Mouse (Mus musculus): ENCODE results near the gene Rhot2. TPM values are rescaled to one million over a fixed set of nuclear protein-coding genes. Genes with fewer than 3 reads are reported as not detected.

Rhot2 gene
- polyA plus RNA-seq, 1 experiment from 2014 or later = 20.6 TPM

- peak overlapping the region; percentile 95 for H3K4me2 ChIP-seq
- WGBS = 78% methylated on average over 14 of the region's 14 CpGs
- peak overlapping the region; percentile 82 for H3K4me3 ChIP-seq
- no peaks in the 10 kb centered on the region for H3K9me3 ChIP-seq
- no peaks in the 10 kb centered on the region for H3K27me3 ChIP-seq
- no peak overlapping the region for H3K9ac ChIP-seq
- peaks cover 40% of the 10 kb centered on the region for H3K36me3 ChIP-seq
- ATAC-seq (ENCODE audit: borderline replicate concordance, extremely low read depth, low FRiP score, low TSS enrichment) = no peak
- no peak overlapping the region for H3K27ac ChIP-seq
- H3K4me1 ChIP-seq = peaks cover 59% of the 10 kb centered on the region
These were observed 13.7 kb downstream of the Rhot2 start for GRCm38 (mm10) chr17:25830806-25831431.

GRCm38 (mm10) chr17:25830200-25830753 lies 14.4 kb downstream of the Rhot2 start:
- H3K4me1 ChIP-seq = peaks cover 57% of the 10 kb centered on the region
- no peaks in the 10 kb centered on the region for H3K9me3 ChIP-seq
- no peaks in the 10 kb centered on the region for H3K27me3 ChIP-seq
- no peak for ATAC-seq (ENCODE audit: borderline replicate concordance, extremely low read depth, low FRiP score, low TSS enrichment)
- no peak overlapping the region for H3K9ac ChIP-seq
- no peak overlapping the region for H3K27ac ChIP-seq
- 72% methylated on average over 4 of the region's 4 CpGs for WGBS
- H3K36me3 ChIP-seq = peaks cover 40% of the 10 kb centered on the region
- peak overlapping the region; percentile 73 for H3K4me2 ChIP-seq
- H3K4me3 ChIP-seq = peak overlapping the region; percentile 54; the same call in 1 of the 2 replicates

- Histone ChIP-seq H3K9ac (peak overlapping the region; percentile 61), H3K27me3 (no peaks in the 10 kb centered on the region), H3K9me3 (no peaks in the 10 kb centered on the region), H3K27ac (peak overlapping the region; percentile 87), H3K4me3 (peak overlapping the region; percentile 54), H3K36me3 (peaks cover 40% of the 10 kb centered on the region), H3K4me1 (peaks cover 57% of the 10 kb centered on the region), H3K4me2 (peak overlapping the region; percentile 73)
- 30% methylated on average over 8 of the region's 8 CpGs for WGBS
- ATAC-seq (ENCODE audit: borderline replicate concordance, extremely low read depth, low FRiP score, low TSS enrichment) = no peak
These were observed 15.1 kb downstream of the Rhot2 start for GRCm38 (mm10) chr17:25829558-25830017.

- Histone ChIP-seq H3K4me1 (peaks cover 57% of the 10 kb centered on the region), H3K9ac (peak within 1 kb of the TSS; percentile 61), H3K36me3 (peaks cover 40% of the 10 kb centered on the region), H3K4me2 (peak within 1 kb of the TSS; percentile 73), H3K4me3 (peak within 1 kb of the TSS; percentile 54), H3K27ac (peak within 1 kb of the TSS; percentile 87), H3K9me3 (no peaks in the 10 kb centered on the region), H3K27me3 (no peaks in the 10 kb centered on the region)
- peak; percentile 16; the same call in 1 of the 2 replicates for ATAC-seq (ENCODE audit: borderline replicate concordance, extremely low read depth, low FRiP score, low TSS enrichment)
- 2% methylated on average over 32 of the region's 32 CpGs for WGBS
These were observed 15.7 kb downstream of the Rhot2 start, which contains the start of gene Jmjd8 for GRCm38 (mm10) chr17:25828712-25829557. Gene Jmjd8 (plus strand): TSS chr17:25828867.

GRCm38 (mm10) chr17:25828223-25828594 lies 16.4 kb downstream of the Rhot2 start:
- H3K4me1 ChIP-seq = peaks cover 55% of the 10 kb centered on the region
- 78% methylated on average over 8 of the region's 8 CpGs for WGBS
- no peak for ATAC-seq (ENCODE audit: borderline replicate concordance, extremely low read depth, low FRiP score, low TSS enrichment)
- H3K4me2 ChIP-seq = peak overlapping the region; percentile 73
- H3K9me3 ChIP-seq = no peaks in the 10 kb centered on the region
- peak overlapping the region; percentile 61 for H3K9ac ChIP-seq
- peak overlapping the region; percentile 87 for H3K27ac ChIP-seq
- no peaks in the 10 kb centered on the region for H3K27me3 ChIP-seq
- H3K36me3 ChIP-seq = peaks cover 40% of the 10 kb centered on the region
- H3K4me3 ChIP-seq = peak overlapping the region; percentile 54

- no peaks in the 10 kb centered on the region for H3K9me3 ChIP-seq
- no peak overlapping the region for H3K4me3 ChIP-seq
- peaks cover 55% of the 10 kb centered on the region for H3K4me1 ChIP-seq
- H3K27me3 ChIP-seq = 0 out of 2 replicates have a peak, but pooled peaks cover 2% of the 10 kb centered on the region
- ATAC-seq (ENCODE audit: borderline replicate concordance, extremely low read depth, low FRiP score, low TSS enrichment) = no peak
- H3K9ac ChIP-seq = no peak overlapping the region
- WGBS = 91% methylated on average over 22 of the region's 22 CpGs
- H3K36me3 ChIP-seq = peaks cover 40% of the 10 kb centered on the region
- H3K4me2 ChIP-seq = no peak overlapping the region
- H3K27ac ChIP-seq = no peak overlapping the region
These were observed 17.0 kb downstream of the Rhot2 start for GRCm38 (mm10) chr17:25827546-25828222.

- 93% methylated on average over 13 of the region's 13 CpGs for WGBS
- Histone ChIP-seq H3K36me3 (peaks cover 40% of the 10 kb centered on the region), H3K9ac (no peak overlapping the region), H3K9me3 (no peaks in the 10 kb centered on the region), H3K27ac (no peak overlapping the region), H3K4me3 (no peak overlapping the region), H3K4me1 (peaks cover 54% of the 10 kb centered on the region), H3K27me3 (peaks cover 9% of the 10 kb centered on the region; the same call in 1 of the 2 replicates), H3K4me2 (no peak overlapping the region)
- no peak for ATAC-seq (ENCODE audit: borderline replicate concordance, extremely low read depth, low FRiP score, low TSS enrichment)
These were observed 17.6 kb downstream of the Rhot2 start for GRCm38 (mm10) chr17:25827011-25827410.

- H3K27ac ChIP-seq = no peak overlapping the region
- no peak overlapping the region for H3K4me2 ChIP-seq
- H3K27me3 ChIP-seq = peaks cover 16% of the 10 kb centered on the region; the same call in 1 of the 2 replicates
- H3K9ac ChIP-seq = no peak overlapping the region
- peaks cover 32% of the 10 kb centered on the region for H3K36me3 ChIP-seq
- no peak for ATAC-seq (ENCODE audit: borderline replicate concordance, extremely low read depth, low FRiP score, low TSS enrichment)
- H3K9me3 ChIP-seq = no peaks in the 10 kb centered on the region
- 90% methylated on average over 27 of the region's 27 CpGs for WGBS
- H3K4me1 ChIP-seq = peaks cover 44% of the 10 kb centered on the region
- H3K4me3 ChIP-seq = no peak overlapping the region
These were observed 18.6 kb downstream of the Rhot2 start for GRCm38 (mm10) chr17:25825984-25826570.

- 85% methylated on average over 6 of the region's 6 CpGs for WGBS
- H3K4me2 ChIP-seq = peak overlapping the region; percentile 74; the same call in 1 of the 2 replicates
- no peaks in the 10 kb centered on the region for H3K9me3 ChIP-seq
- H3K4me3 ChIP-seq = no peak overlapping the region
- ATAC-seq (ENCODE audit: borderline replicate concordance, extremely low read depth, low FRiP score, low TSS enrichment) = no peak
- H3K9ac ChIP-seq = no peak overlapping the region
- H3K27me3 ChIP-seq = peaks cover 23% of the 10 kb centered on the region
- H3K27ac ChIP-seq = no peak overlapping the region
- H3K36me3 ChIP-seq = peaks cover 25% of the 10 kb centered on the region
- peaks cover 37% of the 10 kb centered on the region for H3K4me1 ChIP-seq
These were observed 19.3 kb downstream of the Rhot2 start for GRCm38 (mm10) chr17:25825311-25825710.

- Histone ChIP-seq H3K4me1 (peaks cover 29% of the 10 kb centered on the region), H3K27me3 (peaks cover 30% of the 10 kb centered on the region), H3K4me2 (peak overlapping the region; percentile 74), H3K9ac (peak overlapping the region; percentile 47), H3K4me3 (peak overlapping the region; percentile 51), H3K36me3 (peaks cover 19% of the 10 kb centered on the region), H3K9me3 (no peaks in the 10 kb centered on the region), H3K27ac (no peak overlapping the region)
- no peak for ATAC-seq (ENCODE audit: borderline replicate concordance, extremely low read depth, low FRiP score, low TSS enrichment)
- WGBS = 62% methylated on average over 16 of the region's 17 CpGs
These were observed 20.1 kb downstream of the Rhot2 start for GRCm38 (mm10) chr17:25824362-25825142.

All from lung, embryonic 15.5 days (tissue).